Mouse (Mus musculus): Measurements from ENCODE around the gene Adam19.

GRCm38 (mm10) chr11:46145163-46145875 lies 89.5 kb downstream of the Adam19 start:
- TF ChIP-seq GATA1 (IDR thresholded peaks at IDR 0.05; ENCODE audit: low read length) (no peak), TAL1 (IDR thresholded peaks at IDR 0.05; ENCODE audit: low read length) (no peak)
